Mouse (Mus musculus): ENCODE results near the gene Cfdp1. TPM values are rescaled to one million over a fixed set of nuclear protein-coding genes. Genes with fewer than 3 reads are reported as not detected.

The Cfdp1 gene
- total RNA-seq, 2 experiments from 2014 or later: 17.1 to 21.3 TPM

DNA sequence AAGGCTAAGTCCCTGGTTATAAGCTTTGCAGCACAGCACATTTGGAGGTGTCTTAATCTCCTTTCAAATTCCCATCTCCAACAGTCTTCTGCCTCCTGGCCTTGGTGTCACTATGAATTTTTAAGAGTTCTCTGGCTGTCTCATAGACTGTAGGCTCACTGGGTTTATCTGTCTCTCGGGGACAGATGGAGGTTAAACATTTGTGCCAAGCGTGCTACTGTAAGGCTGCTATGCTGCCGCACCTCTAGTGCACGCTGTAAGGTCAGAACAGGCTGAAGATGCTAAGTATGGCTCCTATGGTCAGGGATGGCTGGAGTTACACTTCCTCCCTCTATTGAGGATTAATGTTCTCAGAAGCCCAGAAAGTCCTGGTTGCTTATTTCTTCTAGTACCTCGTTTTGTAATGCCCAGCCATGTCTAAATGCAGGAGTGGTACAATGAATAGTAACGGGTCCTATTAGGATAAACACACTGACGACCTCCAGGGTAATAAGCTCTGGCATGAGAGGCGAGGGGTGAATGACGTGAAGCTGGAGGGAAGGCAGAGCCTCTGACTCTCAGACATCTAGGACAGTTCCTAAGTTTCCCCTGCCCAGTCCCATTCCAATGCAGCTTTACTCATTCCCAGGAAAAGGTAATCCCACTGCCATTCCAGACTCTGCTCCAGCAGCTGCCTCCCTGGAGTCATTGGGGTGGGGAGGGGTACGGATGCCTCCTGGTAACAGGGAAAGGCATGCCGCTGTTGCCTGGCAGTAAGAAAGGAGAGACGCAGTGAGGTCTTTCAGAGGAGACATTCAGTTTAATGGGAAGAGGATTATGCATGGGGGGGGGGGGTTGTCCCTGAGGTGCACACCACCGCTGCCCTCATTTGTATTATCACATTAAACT lies 67.1 kb downstream of the Cfdp1 start:
- intact Hi-C loops (cut with DNase I): loop anchor here (5.0 kb wide), 1 partner anchor 40 kb away; no protein-coding TSS in a partner anchor
- no peak for TF ChIP-seq CTCF (IDR thresholded peaks at IDR 0.05)
- H3K4me3 ChIP-seq: no peak overlapping the region
- peak overlapping the region; percentile 20 for H3K27ac ChIP-seq
- DNase-seq: no peak

- no peak for DNase-seq
- Histone ChIP-seq H3K27ac (peak overlapping the region; percentile 54; the same call in 1 of the 2 replicates), H3K4me3 (no peak overlapping the region)
- intact Hi-C loops (cut with DNase I): loop anchor here (5.0 kb wide), 1 partner anchor 39 kb away; no protein-coding TSS in a partner anchor
- no peak for TF ChIP-seq CTCF (IDR thresholded peaks at IDR 0.05)
Measured at GRCm38 (mm10) chr8:111786116-111786515, 68.0 kb downstream of the Cfdp1 start.

DNA sequence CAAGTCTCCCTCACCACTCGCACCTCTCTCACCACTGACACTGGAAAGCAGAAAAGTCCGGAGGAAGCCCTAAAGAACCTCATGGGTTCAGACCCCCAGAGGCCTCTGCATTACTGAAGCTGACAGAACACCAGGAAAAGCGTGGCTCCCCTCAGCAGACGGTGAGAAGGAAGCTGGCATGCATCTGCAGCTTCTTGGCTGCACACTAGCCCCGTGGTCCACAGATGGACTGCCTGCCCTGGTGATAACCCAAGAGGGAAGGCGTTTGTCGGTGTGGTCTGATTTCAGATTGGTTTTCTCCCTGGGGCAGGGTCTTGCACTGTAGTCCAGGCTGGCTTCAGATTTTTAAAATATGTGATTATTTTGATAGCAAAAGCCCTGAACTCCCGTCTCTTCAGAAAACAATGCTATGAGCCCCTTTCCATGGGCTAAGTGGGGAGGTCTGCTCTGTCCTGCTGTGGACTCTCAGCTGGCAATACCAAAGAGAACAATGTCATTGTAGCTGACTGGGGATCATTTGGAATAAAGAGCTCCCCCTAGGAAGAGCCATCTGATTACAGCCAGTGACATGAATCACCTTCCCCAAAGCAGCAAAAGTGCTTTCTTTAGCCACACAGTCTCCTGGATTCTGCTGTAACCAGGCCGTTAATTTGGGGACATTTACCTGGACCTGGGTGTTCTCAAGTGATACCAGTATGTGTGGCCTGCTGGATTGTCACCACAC lies 71.3 kb downstream of the Cfdp1 start:
- peak; percentile 25; the same call in 1 of the 2 replicates for TF ChIP-seq CTCF (IDR thresholded peaks at IDR 0.05)
- H3K4me3 ChIP-seq: no peak overlapping the region
- peak overlapping the region; percentile 13; the same call in 1 of the 2 replicates for H3K27ac ChIP-seq
- DNase-seq: no peak
- intact Hi-C loops (cut with DNase I): no loop called here

- intact Hi-C loops (cut with DNase I): no loop called here
- Histone ChIP-seq H3K27ac (no peak overlapping the region), H3K4me3 (no peak overlapping the region)
- TF ChIP-seq CTCF (IDR thresholded peaks at IDR 0.05): no peak
- no peak for DNase-seq
Measured at GRCm38 (mm10) chr8:111782161-111782560, 71.9 kb downstream of the Cfdp1 start.

GRCm38 (mm10) chr8:111780697-111781424 lies 73.2 kb downstream of the Cfdp1 start:
- no peak for DNase-seq
- no peak overlapping the region for H3K4me3 ChIP-seq
- no peak for TF ChIP-seq CTCF (IDR thresholded peaks at IDR 0.05)
- intact Hi-C loops (cut with DNase I): no loop called here
- no peak overlapping the region for H3K27ac ChIP-seq

DNA sequence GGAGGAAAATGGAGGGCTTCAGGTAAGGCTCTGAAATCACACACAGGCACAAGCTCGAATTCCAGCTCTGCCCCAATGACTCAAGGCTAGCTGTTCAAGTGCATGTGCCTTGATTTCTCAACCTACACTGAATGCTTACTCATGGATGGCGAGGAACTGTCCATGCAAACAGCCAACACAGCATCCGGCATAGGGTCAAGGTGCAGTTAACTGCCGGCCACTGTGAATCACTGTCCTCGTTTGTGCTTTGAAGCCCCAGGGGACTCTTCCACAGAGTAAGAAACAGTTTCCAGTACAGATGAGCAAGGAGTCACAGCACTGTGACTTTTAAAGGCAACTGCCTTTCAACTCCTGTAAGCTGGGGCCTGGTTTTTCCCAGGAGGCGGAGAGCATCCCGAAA lies 74.4 kb downstream of the Cfdp1 start:
- TF ChIP-seq CTCF (IDR thresholded peaks at IDR 0.05): no peak
- H3K27ac ChIP-seq: no peak overlapping the region; the same call in 1 of the 2 replicates
- no peak for DNase-seq
- no peak overlapping the region for H3K4me3 ChIP-seq
- intact Hi-C loops (cut with DNase I): no loop called here

DNA sequence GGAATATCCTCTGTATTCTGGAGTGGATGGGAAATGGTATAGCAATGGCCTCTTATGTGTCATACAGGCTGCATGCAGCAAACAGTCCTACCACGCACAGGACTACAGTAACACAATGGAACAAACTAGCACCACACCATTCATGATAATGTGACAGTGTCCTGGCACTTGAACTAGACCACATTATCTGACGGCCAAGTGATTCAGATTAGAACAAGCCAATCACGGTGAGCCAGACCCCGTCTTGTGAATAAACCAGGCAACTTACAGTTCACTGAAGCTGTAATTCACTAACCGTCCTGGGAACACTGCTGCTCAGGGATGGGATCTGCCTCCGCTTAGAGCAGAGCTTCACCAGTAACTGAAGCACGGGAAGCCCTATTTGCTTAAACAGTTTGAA lies 75.3 kb downstream of the Cfdp1 start:
- intact Hi-C loops (cut with DNase I): no loop called here

GRCm38 (mm10) chr8:111776492-111776891 lies 77.6 kb downstream of the Cfdp1 start:
- Histone ChIP-seq H3K4me3 (no peak overlapping the region), H3K27ac (no peak overlapping the region)
- no peak for DNase-seq
- intact Hi-C loops (cut with DNase I): no loop called here
- TF ChIP-seq CTCF (IDR thresholded peaks at IDR 0.05): no peak

More for the DNA sequence above, 75.3 kb downstream of the Cfdp1 start:
- H3K27ac ChIP-seq: no peak overlapping the region
- no peak for TF ChIP-seq CTCF (IDR thresholded peaks at IDR 0.05)
- DNase-seq: no peak
- H3K4me3 ChIP-seq: no peak overlapping the region

GRCm38 (mm10) chr8:111775766-111776165 lies 78.3 kb downstream of the Cfdp1 start:
- no peak overlapping the region for H3K4me3 ChIP-seq
- no peak for TF ChIP-seq CTCF (IDR thresholded peaks at IDR 0.05)
- H3K27ac ChIP-seq: no peak overlapping the region
- DNase-seq: no peak
- intact Hi-C loops (cut with DNase I): no loop called here

- no peak for DNase-seq
- intact Hi-C loops (cut with DNase I): no loop called here
- Histone ChIP-seq H3K4me3 (no peak overlapping the region), H3K27ac (no peak overlapping the region)
- no peak for TF ChIP-seq CTCF (IDR thresholded peaks at IDR 0.05)
Measured at GRCm38 (mm10) chr8:111773476-111773875, 80.6 kb downstream of the Cfdp1 start.

- intact Hi-C loops (cut with DNase I): no loop called here
- no peak for DNase-seq
- TF ChIP-seq CTCF (IDR thresholded peaks at IDR 0.05): no peak
- Histone ChIP-seq H3K27ac (no peak overlapping the region), H3K4me3 (no peak overlapping the region)
Measured at GRCm38 (mm10) chr8:111773057-111773456, 81.0 kb downstream of the Cfdp1 start.

- intact Hi-C loops (cut with DNase I): no loop called here
- no peak for TF ChIP-seq CTCF (IDR thresholded peaks at IDR 0.05)
- DNase-seq: peak; percentile 35
- peak overlapping the region; percentile 63 for H3K27ac ChIP-seq
- H3K4me3 ChIP-seq: no peak overlapping the region
Measured at GRCm38 (mm10) chr8:111772083-111772482, 82.0 kb downstream of the Cfdp1 start.

All from gastrocnemius, adult 2 months (tissue).